Mouse (Mus musculus) erythroblast, embryonic 14.5 days (primary cell): ENCODE results near the gene Eif5a2. TPM values are rescaled to one million over a fixed set of nuclear protein-coding genes. Genes with fewer than 3 reads are reported as not detected.

Experiments
- H3K27me3 ChIP-seq: 2 replicates; pipeline ENCODE4 v1.6.1; 2012; ENCODE audit warnings: inconsistent platforms; ENCODE audit not compliant: control insufficient read depth
- H3K36me3 ChIP-seq: 2 replicates; pipeline ENCODE4 v1.6.1; 2012; ENCODE audit warnings: mild to moderate bottlenecking, inconsistent platforms; ENCODE audit not compliant: control insufficient read depth
- H3K4me1 ChIP-seq: 2 replicates; pipeline ENCODE4 v1.6.1; 2012; ENCODE audit warnings: inconsistent platforms; ENCODE audit not compliant: control insufficient read depth
- H3K4me3 ChIP-seq: replicated peaks from 2 replicates; pipeline ENCODE3; 2012; ENCODE audit warnings: moderate library complexity, mild to moderate bottlenecking, inconsistent platforms
- H3K9me3 ChIP-seq: 2 replicates; pipeline ENCODE4 v1.6.1; 2012; ENCODE audit warnings: low read length, inconsistent platforms, mixed read lengths; ENCODE audit not compliant: control insufficient read depth
- GATA1 ChIP-seq: IDR thresholded peaks from 2 replicates; pipeline ENCODE4 v1.6.1; 2012; ENCODE audit warnings: low read length, inconsistent platforms, mixed read lengths
- TAL1 ChIP-seq: IDR thresholded peaks from 3 replicates; pipeline ENCODE4 v1.6.1; 2012; ENCODE audit warnings: low read length, inconsistent platforms, mixed read lengths
- polyA plus RNA-seq: library from polyadenylated mRNA; stranded (reverse); fragments of >175 nt; gene quantifications from 2 replicates; pipeline ENCODE4 v1.2.3, GENCODE M21; 2012

Gene Eif5a2
- polyA plus RNA-seq, 1 experiment: 0.05 TPM

DNA sequence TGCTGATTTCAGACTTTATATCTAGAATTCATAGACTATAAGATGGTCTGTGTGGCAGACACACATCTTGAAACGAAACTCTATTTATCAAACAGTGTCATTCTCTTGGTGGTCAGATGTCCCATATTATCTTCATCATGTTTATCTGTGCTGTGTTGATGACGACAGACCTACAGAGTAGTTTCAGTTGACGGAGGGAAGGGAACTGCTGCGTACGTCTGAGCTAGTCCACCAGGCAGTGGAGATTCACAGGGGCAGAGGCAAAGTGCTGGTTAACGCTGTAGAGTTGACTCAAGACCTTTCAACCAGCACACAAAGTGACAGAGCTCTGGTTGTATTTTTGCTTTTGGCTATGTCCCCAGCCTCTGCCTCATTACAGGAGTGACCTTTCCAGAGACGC, 13.8 kb downstream of the Eif5a2 start:
- H3K9me3 ChIP-seq: no peaks in the 10 kb centered on the region

DNA sequence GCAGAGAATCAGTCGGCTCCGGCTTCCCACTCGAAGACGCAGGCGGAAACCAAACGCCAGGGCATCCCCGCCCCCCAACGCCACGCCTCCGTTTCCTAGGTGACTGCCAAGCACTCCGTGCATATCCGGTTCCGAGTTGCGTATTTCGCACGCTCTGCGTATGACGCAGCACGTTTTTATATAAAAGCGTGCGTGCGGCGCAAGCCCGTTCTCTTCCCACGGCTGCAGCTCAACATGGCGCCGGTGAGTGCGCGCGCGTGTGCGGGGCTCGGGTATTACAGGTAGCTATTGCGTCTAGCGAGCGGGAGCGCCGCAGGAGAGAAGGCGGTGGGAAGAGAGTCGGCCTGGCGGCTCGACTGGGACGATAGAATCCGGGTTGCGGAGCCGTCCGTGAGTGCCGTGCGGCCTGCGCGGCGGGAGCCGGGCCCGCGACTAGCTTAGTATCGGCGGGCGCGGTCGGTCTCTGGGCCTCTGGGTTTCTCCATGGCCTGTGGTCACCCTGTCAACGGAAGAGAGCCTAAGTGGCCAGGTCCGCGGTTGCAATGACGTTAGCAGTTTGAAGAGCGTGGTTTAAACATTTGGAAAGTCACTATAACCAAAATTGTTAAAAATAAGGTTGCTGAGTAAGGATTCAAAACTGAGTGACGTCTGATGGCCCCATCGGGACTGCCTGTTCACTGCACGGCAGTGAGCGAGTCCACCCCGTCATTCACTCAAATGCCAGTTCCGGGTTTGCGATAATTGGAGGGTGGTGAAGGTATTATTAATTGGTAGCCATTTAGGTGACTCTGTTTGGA, 24.4 kb downstream of the Eif5a2 start, which contains the start of gene Rpl22l1:
Gene Rpl22l1 (plus strand): TSS at position 136 of the 797 bp plus-strand sequence.
- Histone ChIP-seq H3K36me3 (peaks cover 33% of the 10 kb centered on the region), H3K9me3 (no peaks in the 10 kb centered on the region), H3K27me3 (no peaks in the 10 kb centered on the region), H3K4me3 (peak within 1 kb of the TSS; percentile 86), H3K4me1 (peaks cover 28% of the 10 kb centered on the region)
- TF ChIP-seq TAL1 (no peak), GATA1 (no peak)

More for the DNA sequence above, 13.8 kb downstream of the Eif5a2 start:
- Histone ChIP-seq H3K4me3 (no peak overlapping the region), H3K27me3 (no peaks in the 10 kb centered on the region), H3K4me1 (no peaks in the 10 kb centered on the region), H3K36me3 (peaks cover 20% of the 10 kb centered on the region)
- no peak for TF ChIP-seq GATA1
- TF ChIP-seq TAL1: no peak

DNA sequence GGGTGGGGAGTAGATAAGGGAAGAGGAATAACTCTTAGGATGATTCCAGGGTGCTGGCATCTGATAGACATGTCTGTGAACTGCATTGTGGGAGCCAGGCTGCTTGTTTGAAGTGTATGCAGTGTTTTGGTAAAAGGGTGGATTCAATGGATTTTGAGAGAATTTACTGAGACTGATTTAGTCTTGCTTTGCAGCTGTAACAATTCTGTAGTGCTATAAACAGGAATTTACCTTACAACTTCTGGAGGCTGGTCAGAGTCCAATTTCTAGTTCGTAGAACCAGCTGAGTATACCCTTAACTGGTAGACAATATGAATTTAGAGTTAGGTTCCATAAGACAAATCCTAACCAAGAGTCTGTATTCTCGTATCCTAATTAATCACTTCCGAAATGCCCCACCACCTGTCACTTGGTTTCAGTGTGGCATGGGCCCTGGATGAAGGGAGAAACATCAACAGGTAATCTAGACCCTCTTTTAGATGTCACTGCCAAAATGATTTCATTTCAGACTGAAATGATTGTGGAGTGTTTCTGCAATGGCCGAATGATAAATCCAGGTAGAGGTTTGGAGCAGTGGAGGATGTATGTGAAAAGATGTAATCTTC, 27.1 kb downstream of the Eif5a2 start:
- no peak for TF ChIP-seq TAL1
- no peak for TF ChIP-seq GATA1

DNA sequence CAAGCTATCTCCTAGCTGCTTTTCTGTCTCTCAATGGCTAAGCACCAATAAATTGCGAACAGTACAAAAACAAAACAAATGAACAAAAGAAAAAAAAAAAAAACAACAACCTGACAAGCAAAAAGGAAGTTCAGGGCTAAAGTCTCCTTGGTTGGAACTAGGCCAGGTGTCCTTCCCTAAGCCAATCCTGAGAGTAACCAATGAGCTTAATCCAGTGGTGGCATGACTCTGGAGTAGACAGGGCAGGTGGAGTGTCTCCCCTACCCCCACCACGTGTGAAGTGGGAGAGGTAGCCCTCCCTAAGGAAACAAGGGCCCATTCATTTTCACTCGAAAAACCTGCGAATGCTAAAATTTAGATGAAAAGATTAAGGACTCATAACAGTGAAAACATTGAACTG, 30.4 kb downstream of the Eif5a2 start:
- Histone ChIP-seq H3K27me3 (no peaks in the 10 kb centered on the region), H3K4me3 (no peak overlapping the region), H3K9me3 (no peaks in the 10 kb centered on the region), H3K36me3 (peaks cover 30% of the 10 kb centered on the region), H3K4me1 (peaks cover 26% of the 10 kb centered on the region)
- no peak for TF ChIP-seq TAL1
- no peak for TF ChIP-seq GATA1

More for the DNA sequence above, 27.1 kb downstream of the Eif5a2 start:
- Histone ChIP-seq H3K27me3 (no peaks in the 10 kb centered on the region), H3K4me3 (no peak overlapping the region), H3K4me1 (peaks cover 33% of the 10 kb centered on the region), H3K9me3 (no peaks in the 10 kb centered on the region), H3K36me3 (peaks cover 33% of the 10 kb centered on the region)

DNA sequence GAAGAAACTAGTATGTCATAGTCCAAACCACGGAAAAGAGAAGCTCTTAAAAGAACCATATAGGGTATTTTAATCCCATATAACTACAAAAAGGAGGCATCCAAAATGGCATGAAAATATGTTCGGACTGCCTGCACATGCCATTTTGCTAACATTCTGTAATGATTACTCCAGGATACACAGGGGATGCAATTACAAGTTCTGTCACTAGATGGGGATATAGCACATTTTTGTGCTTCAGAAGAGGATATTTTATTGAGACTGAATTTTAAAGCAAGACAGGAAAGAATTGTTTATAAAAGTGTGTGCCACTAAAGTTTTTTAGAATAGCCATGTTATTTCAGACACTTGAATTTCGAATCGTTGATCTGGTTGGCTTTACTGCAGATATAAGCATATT, 33.3 kb downstream of the Eif5a2 start:
- Histone ChIP-seq H3K4me1 (peaks cover 18% of the 10 kb centered on the region), H3K36me3 (peaks cover under 1% of the 10 kb centered on the region), H3K27me3 (no peaks in the 10 kb centered on the region), H3K4me3 (no peak overlapping the region), H3K9me3 (no peaks in the 10 kb centered on the region)
- no peak for TF ChIP-seq GATA1

DNA sequence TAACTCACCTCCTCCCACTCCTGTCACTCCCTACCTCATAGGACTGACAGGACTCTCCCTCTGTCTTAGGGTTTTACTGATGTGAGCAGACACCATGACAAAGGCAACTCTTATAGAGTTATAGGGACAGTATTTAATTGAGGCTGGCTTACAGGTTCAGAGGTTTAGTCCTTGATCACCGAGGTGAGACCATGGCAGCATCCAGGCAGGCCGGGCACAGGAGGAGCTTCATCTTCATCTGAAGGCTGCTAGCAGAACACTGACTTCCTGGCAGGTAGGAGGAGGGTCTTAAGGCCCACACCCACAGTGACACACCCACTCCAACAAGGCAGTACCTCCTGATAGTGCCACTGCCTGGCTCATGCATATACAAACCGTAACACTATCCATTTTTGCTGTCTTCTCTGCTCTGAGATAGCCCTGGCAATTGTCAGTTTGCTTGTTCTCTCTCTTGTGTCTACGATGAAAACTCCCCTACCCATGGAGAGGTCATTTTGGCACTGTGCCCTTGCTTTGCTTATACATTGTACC, 35.0 kb downstream of the Eif5a2 start:
- no peak for TF ChIP-seq GATA1
- no peak for TF ChIP-seq TAL1
- no peaks in the 10 kb centered on the region for H3K9me3 ChIP-seq
- no peak overlapping the region for H3K4me3 ChIP-seq
- H3K27me3 ChIP-seq: no peaks in the 10 kb centered on the region
- no peaks in the 10 kb centered on the region for H3K36me3 ChIP-seq
- peaks cover 18% of the 10 kb centered on the region for H3K4me1 ChIP-seq

DNA sequence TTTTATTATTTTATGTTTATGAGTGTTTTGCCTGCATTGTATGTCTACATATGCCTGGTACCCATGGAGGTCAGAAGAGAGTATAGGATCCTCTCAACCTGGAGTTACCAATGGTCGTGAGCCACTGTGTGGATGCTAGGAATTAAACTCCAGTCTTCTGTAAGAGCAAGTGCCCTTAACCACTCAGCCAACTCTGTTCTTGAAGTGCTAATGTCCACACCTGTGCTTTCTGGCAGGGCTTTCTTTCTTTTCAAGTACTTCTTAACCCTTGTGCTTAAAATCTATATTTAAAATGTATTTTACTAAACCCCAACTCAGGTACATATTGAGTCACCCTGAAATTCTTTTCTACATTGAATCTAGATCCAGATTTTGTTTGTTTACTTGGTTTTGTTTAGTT, 45.2 kb downstream of the Eif5a2 start:
- Histone ChIP-seq H3K4me1 (no peaks in the 10 kb centered on the region), H3K27me3 (peaks cover 2% of the 10 kb centered on the region; the same call in 1 of the 2 replicates), H3K36me3 (no peaks in the 10 kb centered on the region), H3K4me3 (no peak overlapping the region), H3K9me3 (no peaks in the 10 kb centered on the region)
- TF ChIP-seq TAL1: no peak
- TF ChIP-seq GATA1: no peak

DNA sequence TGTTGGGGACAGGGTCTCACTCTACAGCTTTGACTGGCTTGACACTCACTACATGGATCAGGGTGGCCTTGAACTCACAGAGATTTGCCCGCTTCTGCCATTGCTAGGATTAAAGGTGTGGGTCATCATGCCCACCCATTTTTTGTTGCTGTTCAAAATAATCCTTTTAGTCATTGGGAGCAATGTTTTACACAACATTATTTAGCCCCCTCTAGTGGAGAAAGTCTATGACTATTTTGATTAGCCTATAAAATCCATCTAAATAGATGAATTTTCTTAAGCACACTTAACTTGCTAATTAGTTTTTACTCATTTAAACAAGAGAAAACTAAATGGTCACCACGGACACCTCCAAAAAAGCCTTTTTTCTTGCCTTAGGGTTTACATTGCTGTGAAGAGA, 46.5 kb downstream of the Eif5a2 start:
- no peaks in the 10 kb centered on the region for H3K27me3 ChIP-seq
- TF ChIP-seq TAL1 (no peak), GATA1 (no peak)
- no peak overlapping the region for H3K4me3 ChIP-seq
- H3K4me1 ChIP-seq: no peaks in the 10 kb centered on the region
- H3K9me3 ChIP-seq: no peaks in the 10 kb centered on the region
- no peaks in the 10 kb centered on the region for H3K36me3 ChIP-seq

DNA sequence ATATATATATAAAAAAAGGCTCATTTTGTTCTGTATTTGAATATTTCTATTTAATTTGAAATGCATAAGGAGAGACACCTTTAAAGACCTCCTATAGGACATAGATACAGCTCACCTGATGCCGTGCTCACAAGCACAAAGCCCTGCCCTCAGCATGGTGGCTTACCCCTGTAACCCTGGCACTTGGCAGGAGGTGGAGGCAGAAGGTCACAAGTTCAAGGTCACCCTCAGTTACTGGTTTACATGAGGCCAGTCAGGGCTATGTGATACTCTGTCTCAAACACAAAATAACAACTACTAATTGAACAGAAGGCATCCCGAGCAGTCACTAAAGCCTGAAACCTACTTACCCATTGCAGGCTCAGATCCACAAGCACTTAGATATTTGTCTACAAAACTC, 48.4 kb downstream of the Eif5a2 start:
- H3K27me3 ChIP-seq: no peaks in the 10 kb centered on the region
- H3K4me1 ChIP-seq: no peaks in the 10 kb centered on the region
- no peak overlapping the region for H3K4me3 ChIP-seq
- H3K9me3 ChIP-seq: no peaks in the 10 kb centered on the region
- TF ChIP-seq TAL1 (no peak), GATA1 (no peak)
- H3K36me3 ChIP-seq: no peaks in the 10 kb centered on the region
